Mouse (Mus musculus): ENCODE measurements around the gene Olfr724. TPM values are rescaled to one million over a fixed set of nuclear protein-coding genes. Genes with fewer than 3 reads are reported as not detected.
"Not testable (repeated sequence)": the region's sequence is repeated elsewhere in the genome, so short reads cannot be mapped to it uniquely, and the experiment has no call there.

Gene Olfr724
- not detected in 2 replicates for polyA plus RNA-seq (2015; fragmentation: Nextera tagmentation; extraction: Ambion mirVana)

GRCm38 (mm10) chr14:49963174-49963573 lies at the start of gene Olfr724:
Gene Olfr724, minus strand, starts transcription at chr14:49963274.
- not testable (repeated sequence) for H3K9me3 ChIP-seq (ENCODE audit: low read length); H3K4me2 ChIP-seq (replicated peaks; ENCODE audit: low read depth, low read length); H3K27me3 ChIP-seq (ENCODE audit: insufficient read depth, low read length); H3K27ac ChIP-seq (ENCODE audit: low read length); H3K4me1 ChIP-seq (ENCODE audit: insufficient read depth, low read length); H3K4me3 ChIP-seq (ENCODE audit: low read length); H3K36me3 ChIP-seq (ENCODE audit: insufficient read depth, low read length); ATAC-seq (ENCODE audit: low FRiP score, low TSS enrichment); H3K9ac ChIP-seq (replicated peaks; ENCODE audit: low read length)
- 64% methylated on average over 1 of the region's 1 CpGs for WGBS

GRCm38 (mm10) chr14:49955890-49956289 lies 7.2 kb downstream of the Olfr724 start:
- Histone ChIP-seq H3K36me3 (ENCODE audit: insufficient read depth, low read length) (no peaks in the 10 kb centered on the region), H3K4me1 (ENCODE audit: insufficient read depth, low read length) (no peaks in the 10 kb centered on the region), H3K4me3 (ENCODE audit: low read length) (no peak overlapping the region), H3K27ac (ENCODE audit: low read length) (no peak overlapping the region), H3K27me3 (ENCODE audit: insufficient read depth, low read length) (no peaks in the 10 kb centered on the region), H3K9me3 (ENCODE audit: low read length) (0 out of 2 replicates have a peak, but pooled peaks cover 5% of the 10 kb centered on the region), H3K9ac (replicated peaks; ENCODE audit: low read length) (no peak overlapping the region), H3K4me2 (replicated peaks; ENCODE audit: low read depth, low read length) (no peak overlapping the region)
- no peak for ATAC-seq (ENCODE audit: low FRiP score, low TSS enrichment)
- 34% methylated on average over 2 of the region's 2 CpGs for WGBS

- H3K9me3 ChIP-seq (ENCODE audit: low read length); H3K27me3 ChIP-seq (ENCODE audit: insufficient read depth, low read length); H3K4me3 ChIP-seq (ENCODE audit: low read length); H3K36me3 ChIP-seq (ENCODE audit: insufficient read depth, low read length); H3K4me1 ChIP-seq (ENCODE audit: insufficient read depth, low read length); ATAC-seq (ENCODE audit: low FRiP score, low TSS enrichment); H3K4me2 ChIP-seq (replicated peaks; ENCODE audit: low read depth, low read length); H3K27ac ChIP-seq (ENCODE audit: low read length); H3K9ac ChIP-seq (replicated peaks; ENCODE audit: low read length): not testable (repeated sequence)
Measured at GRCm38 (mm10) chr14:49931687-49932086, 31.4 kb downstream of the Olfr724 start, which contains the start of gene Olfr723. Gene Olfr723, minus strand, starts transcription at chr14:49931787.

Other genes with a start within 250 kb of the Olfr724 start
- 7.6 and 8.2 TPM in 2 replicates for gene Armh4, start 179.9 kb downstream of the Olfr724 start, polyA plus RNA-seq (2015; fragmentation: Nextera tagmentation; extraction: Ambion mirVana)
- gene Olfr722, start 61.3 kb downstream of the Olfr724 start, polyA plus RNA-seq (2015; fragmentation: Nextera tagmentation; extraction: Ambion mirVana), result not detected in 2 replicates
- not detected in 2 replicates for gene Olfr723, start 31.5 kb downstream of the Olfr724 start, polyA plus RNA-seq (2015; fragmentation: Nextera tagmentation; extraction: Ambion mirVana)
- not detected in 2 replicates for gene Olfr725, start 77.1 kb upstream of the Olfr724 start, polyA plus RNA-seq (2015; fragmentation: Nextera tagmentation; extraction: Ambion mirVana)
- not detected in 2 replicates for gene Olfr726, start 127.7 kb upstream of the Olfr724 start, polyA plus RNA-seq (2015; fragmentation: Nextera tagmentation; extraction: Ambion mirVana)
- not detected in 2 replicates for gene Olfr727, start 159.9 kb upstream of the Olfr724 start, polyA plus RNA-seq (2015; fragmentation: Nextera tagmentation; extraction: Ambion mirVana)
- gene Olfr728, start 179.4 kb upstream of the Olfr724 start, polyA plus RNA-seq (2015; fragmentation: Nextera tagmentation; extraction: Ambion mirVana), result not detected in 2 replicates
- not detected in 2 replicates for gene Olfr729, start 189.6 kb upstream of the Olfr724 start, polyA plus RNA-seq (2015; fragmentation: Nextera tagmentation; extraction: Ambion mirVana)
- not detected in 2 replicates for gene Olfr730, start 224.9 kb upstream of the Olfr724 start, polyA plus RNA-seq (2015; fragmentation: Nextera tagmentation; extraction: Ambion mirVana)

Measured in kidney, embryonic 16.5 days (tissue).